8 mouse cellular contexts compared by ENCODE assay signal in the genomic region with DNA sequence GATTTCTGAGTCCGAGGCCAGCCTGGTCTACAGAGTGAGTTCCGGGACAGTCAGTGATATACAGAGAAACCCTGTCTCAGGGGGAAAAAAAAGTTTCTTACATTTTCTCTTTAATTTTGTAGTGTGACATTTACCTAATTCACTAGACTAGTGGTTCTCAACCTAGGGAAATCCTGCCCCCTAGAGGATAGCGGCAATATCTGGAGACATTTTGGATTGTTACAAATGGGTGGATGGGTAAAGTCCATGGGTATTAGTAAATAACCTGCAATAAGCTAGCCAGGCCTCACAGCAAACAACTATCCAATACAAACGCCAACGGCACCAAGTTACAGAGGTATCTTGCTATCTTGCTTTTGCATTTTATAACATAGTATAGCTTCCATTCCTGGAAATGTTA. TPM values are rescaled to one million over a fixed set of nuclear protein-coding genes. Genes with fewer than 3 reads are reported as not detected.
DNase-seq lines count a peak whose midpoint lies in the region; TF ChIP-seq lines count a peak whose summit lies in the region.

No protein-coding gene starts in this region.

- peak; percentile 28; the same call in 1 of the 2 replicates for TF ChIP-seq CTCF in small intestine, adult 2 months (IDR thresholded peaks at IDR 0.05; ENCODE audit: extremely low read depth, insufficient read length, insufficient replicate concordance, low read depth, low read length)

- 44% methylated on average over 5 of the region's 5 CpGs for WGBS in small intestine, adult 2 months
- WGBS in hindbrain, embryonic 10.5 days: 81% methylated on average over 5 of the region's 5 CpGs

- no peaks in the 10 kb centered on the region for H3K4me1 ChIP-seq in small intestine, adult 2 months (ENCODE audit: control insufficient read depth, insufficient read depth, insufficient read length, low read length)
- no peaks in the 10 kb centered on the region for H3K4me1 ChIP-seq in hindbrain, embryonic 10.5 days (replicated peaks)

- no peak overlapping the region for H3K4me3 ChIP-seq in small intestine, adult 2 months (ENCODE audit: low read depth, low read length)
- no peak overlapping the region for H3K4me3 ChIP-seq in hindbrain, embryonic 10.5 days

- H3K27ac ChIP-seq in small intestine, adult 2 months (ENCODE audit: insufficient read depth, low read depth, low read length): no peak overlapping the region
- H3K27ac ChIP-seq in hindbrain, embryonic 10.5 days: no peak overlapping the region

- peaks cover 13% of the 10 kb centered on the region for H3K36me3 ChIP-seq in small intestine, adult 2 months (ENCODE audit: control insufficient read depth, insufficient read depth, low read length)
- peaks cover 23% of the 10 kb centered on the region for H3K36me3 ChIP-seq in hindbrain, embryonic 10.5 days

- peak; percentile 44 to 52 for DNase-seq in left cerebral cortex, adult 18-20 months (ENCODE audit: low spot score in 2 of 2)
- DNase-seq in left cerebral cortex, adult 8-10 months (ENCODE audit: low spot score in 2 of 2): no peak
- DNase-seq in ES-CJ7 (ENCODE audit: low read depth, low spot score) (peak; percentile 44), adipocyte (ENCODE audit: low spot score) (peak; percentile 80)
- peak; percentile 28 for DNase-seq in forelimb bud, embryonic 11.5 days (ENCODE audit: low read depth, low spot score)
- DNase-seq in left cerebral cortex, postnatal 25 days (ENCODE audit: low spot score in 2 of 2): peak; percentile 16 to 44
- no peak for DNase-seq in hindbrain, embryonic 10.5 days (ENCODE audit: low spot score)

- no peak for TF ChIP-seq POLR2A in small intestine, adult 2 months (IDR thresholded peaks at IDR 0.05; ENCODE audit: low read depth, low read length)

- intact Hi-C loops in left cerebral cortex, postnatal 25 days (cut with DNase I): loop anchor here (5.0 kb wide), 2 partner anchors 114 to 344 kb away; partner anchors contain the start of gene Vcpkmt

- no peaks in the 10 kb centered on the region for H3K27me3 ChIP-seq in small intestine, adult 2 months (ENCODE audit: control insufficient read depth, insufficient read depth, low read length)
- no peaks in the 10 kb centered on the region for H3K27me3 ChIP-seq in hindbrain, embryonic 10.5 days (ENCODE audit: insufficient read depth, poor library complexity, severe bottlenecking)

- H3K9me3 ChIP-seq in hindbrain, embryonic 10.5 days: no peaks in the 10 kb centered on the region

RNA-seq across cellular contexts. Expression of gene Sos2, which starts 15.1 kb away (rescaled TPM):
- total RNA-seq in left cerebral cortex, adult 18-20 months (2021): 10 to 100 TPM; 36.3 to 39.6 TPM
- 10 to 100 TPM; 33.1 to 42.4 (median 36.6) TPM for total RNA-seq in left cerebral cortex, adult 8-10 months (2022)
- 10 to 100 TPM; 30.7 to 34.9 TPM for total RNA-seq in left cerebral cortex, postnatal 25 days (2021)
- 4.3 and 12.0 TPM in 2 replicates for polyA plus RNA-seq in small intestine, adult 2 months (2012; rRNA removed)
- 8.5 and 10.1 TPM in 2 replicates for polyA plus RNA-seq in hindbrain, embryonic 10.5 days (2016; fragmentation: Nextera tagmentation; extraction: Ambion mirVana)

RNA-seq across cellular contexts. Expression of gene L2hgdh, which starts 27.9 kb away (rescaled TPM):
- 10 to 100 TPM; 21.9 TPM for total RNA-seq in left cerebral cortex, adult 18-20 months (2021)
- total RNA-seq in left cerebral cortex, adult 8-10 months (2022): 10 to 100 TPM; 16.7 to 19.2 (median 18.5) TPM
- 10 to 100 TPM; 19.4 to 19.6 TPM for total RNA-seq in left cerebral cortex, postnatal 25 days (2021)
- polyA plus RNA-seq in small intestine, adult 2 months (2012; rRNA removed): 5.7 and 17.8 TPM in 2 replicates
- 12.8 and 17.2 TPM in 2 replicates for polyA plus RNA-seq in hindbrain, embryonic 10.5 days (2016; fragmentation: Nextera tagmentation; extraction: Ambion mirVana)

RNA-seq across cellular contexts. Expression of gene Atp5s, which starts 28.0 kb away (rescaled TPM):
- total RNA-seq in left cerebral cortex, adult 18-20 months (2021): 10 to 100 TPM; 32.7 to 32.8 TPM
- total RNA-seq in left cerebral cortex, adult 8-10 months (2022): 10 to 100 TPM; 27.7 to 33.8 (median 30.7) TPM
- total RNA-seq in left cerebral cortex, postnatal 25 days (2021): 10 to 100 TPM; 28.0 to 35.9 TPM
- 7.9 and 9.4 TPM in 2 replicates for polyA plus RNA-seq in small intestine, adult 2 months (2012; rRNA removed)
- 20.3 and 21.2 TPM in 2 replicates for polyA plus RNA-seq in hindbrain, embryonic 10.5 days (2016; fragmentation: Nextera tagmentation; extraction: Ambion mirVana)

Comparison
In these comparisons a context has a peak if more than half of its experiments do, and no peak if none do; other contexts are left out.
1. DNase-seq: peak in left cerebral cortex, adult 18-20 months (2 of 2), ES-CJ7 (single experiment), adipocyte (single experiment), forelimb bud, embryonic 11.5 days (single experiment) and left cerebral cortex, postnatal 25 days (2 of 2); none in left cerebral cortex, adult 8-10 months (0 of 2) and hindbrain, embryonic 10.5 days (single experiment).